Mouse (Mus musculus): Measurements from ENCODE around the gene Cul9.

- TF ChIP-seq CTCF (IDR thresholded peaks at IDR 0.05; ENCODE audit: control insufficient read depth, insufficient read depth, insufficient replicate concordance, low read depth, low read length) (no peak), POLR2A (IDR thresholded peaks at IDR 0.05; ENCODE audit: control insufficient read depth, low read depth, low read length) (no peak)
These were observed 49.1 kb upstream of the Cul9 start for GRCm38 (mm10) chr17:46595336-46595735.

All from testis, adult 2 months (tissue).